Mouse (Mus musculus): ENCODE data around the gene Hdac7. TPM values are rescaled to one million over a fixed set of nuclear protein-coding genes. Genes with fewer than 3 reads are reported as not detected.

Gene Hdac7
- polyA plus RNA-seq, 1 experiment from 2014 or later = 34.1 TPM

Other genes with a start within 250 kb of the Hdac7 start
- gene Rpap3, start 138.7 kb downstream of the Hdac7 start, polyA plus RNA-seq (2014; fragmentation: Nextera tagmentation; extraction: Ambion mirVana) = 37.2 and 47.2 TPM in 2 replicates
- 0.20 and 0.34 TPM in 2 replicates for gene Endou, start 113.2 kb downstream of the Hdac7 start, polyA plus RNA-seq (2014; fragmentation: Nextera tagmentation; extraction: Ambion mirVana)
- 11.9 and 15.7 TPM in 2 replicates for gene Rapgef3, start 76.5 kb downstream of the Hdac7 start, polyA plus RNA-seq (2014; fragmentation: Nextera tagmentation; extraction: Ambion mirVana)
- 34.4 and 36.1 TPM in 2 replicates for gene Slc48a1, start 66.0 kb downstream of the Hdac7 start, polyA plus RNA-seq (2014; fragmentation: Nextera tagmentation; extraction: Ambion mirVana)
- 1.4 and 2.8 TPM in 2 replicates for gene Vdr, start 66.1 kb upstream of the Hdac7 start, polyA plus RNA-seq (2014; fragmentation: Nextera tagmentation; extraction: Ambion mirVana)
- gene Tmem106c, start 119.7 kb upstream of the Hdac7 start, polyA plus RNA-seq (2014; fragmentation: Nextera tagmentation; extraction: Ambion mirVana) = 40.9 and 44.9 TPM in 2 replicates
- gene Col2a1, start 160.2 kb upstream of the Hdac7 start, polyA plus RNA-seq (2014; fragmentation: Nextera tagmentation; extraction: Ambion mirVana) = 13.8 and 23.9 TPM in 2 replicates
- gene Pfkm, start 248.1 kb upstream of the Hdac7 start, polyA plus RNA-seq (2014; fragmentation: Nextera tagmentation; extraction: Ambion mirVana) = 23.4 and 34.2 TPM in 2 replicates
- gene Senp1, start 249.2 kb upstream of the Hdac7 start, polyA plus RNA-seq (2014; fragmentation: Nextera tagmentation; extraction: Ambion mirVana) = 25.9 and 41.2 TPM in 2 replicates

Data from kidney, embryonic 14.5 days (tissue).